Mouse (Mus musculus) lung, embryonic 14.5 days (tissue): ENCODE measurements at regions not wholly inside any gene's neighbourhood (a gene's known extent, or its start where the extent isn't known, plus 50 kb on each side); places are given as distances from the start of the nearest gene placed in this dataset.
A peak's percentile ranks its signal among the peaks of the same experiment; 100 is the strongest.

Source experiments
- ATAC-seq: fragments of 200-750 bp; cut with Nextera tagmentation; 2 replicates; pipeline ENCODE4 v1.8.0; 2017; ENCODE audit warnings: mild to moderate bottlenecking, moderate TSS enrichment, moderate library complexity; ENCODE audit not compliant: insufficient read depth
- DNase-seq: peaks from one replicate; pipeline ENCODE4 v3.0.0-alpha.2; 2015
- H3K27ac ChIP-seq: fragments of 300-500 bp; sonication (generic); 2 replicates; pipeline ENCODE4 v1.5.1; 2014; ENCODE audit warnings: low read depth, mild to moderate bottlenecking, moderate library complexity
- H3K27me3 ChIP-seq: fragments of 300-500 bp; sonication (generic); 2 replicates; pipeline ENCODE4 v1.6.1; 2014; ENCODE audit warnings: low read length, control low read depth; ENCODE audit not compliant: insufficient read depth
- H3K36me3 ChIP-seq: fragments of 300-500 bp; sonication (generic); 2 replicates; pipeline ENCODE4 v1.6.1; 2014; ENCODE audit warnings: control low read depth; ENCODE audit not compliant: insufficient read depth
- H3K4me1 ChIP-seq: fragments of 300-500 bp; sonication (generic); 2 replicates; pipeline ENCODE4 v1.6.1; 2014; ENCODE audit warnings: antibody characterized with exemption, control low read depth; ENCODE audit not compliant: insufficient read depth
- H3K4me2 ChIP-seq: fragments of 300-500 bp; sonication (generic); 2 replicates; pipeline ENCODE4 v1.6.1; 2014; ENCODE audit warnings: mild to moderate bottlenecking
- H3K4me3 ChIP-seq: fragments of 300-500 bp; sonication (generic); 2 replicates; pipeline ENCODE4 v1.5.1; 2014; ENCODE audit warnings: low read depth, low read length
- H3K9ac ChIP-seq: fragments of 300-500 bp; sonication (generic); 2 replicates; pipeline ENCODE4 v1.6.1; 2014
- H3K9me3 ChIP-seq: fragments of 300-500 bp; sonication (generic); 2 replicates; pipeline ENCODE4 v1.6.1; 2016; ENCODE audit warnings: low read depth, low read length, control low read depth
- CTCF ChIP-seq: IDR thresholded peaks from 2 replicates; pipeline ENCODE4 v1.5.1; 2016; ENCODE audit warnings: antibody characterized with exemption, low read depth
- WGBS: fragments of 180-500 bp; shearing (Covaris S2); extraction: QIAGEN DNeasy Blood & Tissue Kit; methylation state at CpG from one replicate; pipeline ENCODE4 v1.1.7; 2014; 5-methylcytosine and 5-hydroxymethylcytosine counted together

DNA sequence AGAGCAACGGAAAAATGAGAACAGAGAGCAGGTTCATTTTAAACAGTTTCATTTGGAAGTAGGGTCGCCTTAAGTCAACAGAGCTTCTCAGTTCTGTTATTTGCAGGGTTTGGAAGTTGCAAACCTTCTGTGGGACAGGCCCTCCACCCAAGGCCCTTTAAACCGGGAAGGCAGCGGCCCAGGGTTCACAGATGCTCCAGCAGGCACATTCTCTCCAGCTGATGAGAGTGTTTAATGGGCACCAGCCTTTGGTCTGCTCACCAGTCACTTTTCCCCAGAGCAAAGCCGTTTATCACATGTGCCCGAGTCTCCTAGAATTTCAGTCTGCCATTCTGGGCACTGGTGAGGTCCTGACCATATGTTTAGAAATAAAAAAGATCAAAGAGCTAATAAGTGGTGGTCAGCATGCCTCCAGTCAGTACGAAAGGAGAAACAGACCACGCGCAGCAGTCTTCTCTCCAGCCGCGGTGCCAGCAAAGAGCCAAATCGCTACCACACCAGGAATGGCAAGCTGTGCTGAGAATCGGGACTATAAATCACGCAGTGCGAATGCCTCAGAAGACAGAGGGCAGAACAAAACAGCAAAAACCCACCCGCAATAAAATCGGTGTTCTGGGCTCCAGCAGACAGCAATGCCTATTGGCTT, 173.5 kb downstream of the Papss1 start:
- TF ChIP-seq CTCF, result no peak
- no peaks in the 10 kb centered on the region for H3K27me3 ChIP-seq
- no peaks in the 10 kb centered on the region for H3K4me1 ChIP-seq
- 65% methylated on average over 17 of the region's 17 CpGs for WGBS
- no peak overlapping the region for H3K27ac ChIP-seq
- no peaks in the 10 kb centered on the region for H3K9me3 ChIP-seq
- H3K4me2 ChIP-seq, result no peak overlapping the region
- no peak overlapping the region for H3K4me3 ChIP-seq
- no peaks in the 10 kb centered on the region for H3K36me3 ChIP-seq
- ATAC-seq (no peak), DNase-seq (no peak)
- no peak overlapping the region for H3K9ac ChIP-seq

DNA sequence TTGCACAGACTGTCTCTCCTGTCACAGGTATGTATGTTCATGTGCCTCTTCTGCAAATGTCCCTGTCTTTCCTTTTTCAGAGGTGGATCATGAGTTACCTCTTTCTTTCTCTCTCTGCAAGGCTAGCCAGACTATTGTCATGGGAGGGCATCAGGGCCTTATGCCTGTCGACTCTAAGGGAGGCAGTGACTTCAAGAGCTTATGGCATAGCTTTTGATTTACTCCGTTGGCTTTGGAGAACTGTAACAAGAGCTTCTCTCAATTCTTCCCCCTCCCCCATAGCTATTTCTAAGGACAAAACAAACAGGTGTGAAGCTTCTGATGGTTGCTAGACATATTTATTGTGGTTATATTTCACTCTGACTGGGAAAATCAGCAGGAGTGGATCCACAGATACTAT, 191.0 kb downstream of the Papss1 start:
- no peak overlapping the region for H3K27ac ChIP-seq
- WGBS, result 51% methylated on average over 2 of the region's 2 CpGs
- TF ChIP-seq CTCF, result no peak
- H3K36me3 ChIP-seq, result no peaks in the 10 kb centered on the region
- H3K9ac ChIP-seq, result no peak overlapping the region
- H3K9me3 ChIP-seq, result 0 out of 2 replicates have a peak, but pooled peaks cover 4% of the 10 kb centered on the region
- H3K27me3 ChIP-seq, result no peaks in the 10 kb centered on the region
- DNase-seq (no peak), ATAC-seq (no peak)
- no peak overlapping the region for H3K4me2 ChIP-seq
- H3K4me1 ChIP-seq, result no peaks in the 10 kb centered on the region
- H3K4me3 ChIP-seq, result no peak overlapping the region

DNA sequence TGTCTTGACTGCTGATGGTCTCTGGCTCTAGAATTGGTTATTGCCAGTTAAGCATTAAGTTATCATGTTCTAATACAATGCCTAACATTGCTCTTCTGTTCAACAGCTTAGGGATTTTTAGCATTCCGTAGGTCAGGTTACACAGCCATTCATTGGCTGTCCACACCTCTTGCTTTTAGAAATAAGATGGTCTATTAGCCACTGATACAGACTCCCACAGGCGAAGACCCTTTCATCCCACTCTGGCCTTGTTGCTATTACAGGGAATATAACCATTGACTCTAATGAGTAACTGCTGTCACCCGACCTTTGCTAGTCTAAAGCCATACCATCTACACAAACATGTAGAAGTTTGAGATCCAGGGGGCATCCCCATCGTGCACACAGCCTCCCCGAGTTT, 191.6 kb downstream of the Papss1 start:
- Histone ChIP-seq H3K4me1 (no peaks in the 10 kb centered on the region), H3K4me3 (no peak overlapping the region), H3K9me3 (0 out of 2 replicates have a peak, but pooled peaks cover 4% of the 10 kb centered on the region), H3K27me3 (no peaks in the 10 kb centered on the region), H3K9ac (no peak overlapping the region), H3K27ac (no peak overlapping the region), H3K4me2 (no peak overlapping the region), H3K36me3 (no peaks in the 10 kb centered on the region)
- no peak for DNase-seq
- no peak for ATAC-seq
- TF ChIP-seq CTCF, result no peak
- WGBS, result 75% methylated on average over 5 of the region's 5 CpGs

DNA sequence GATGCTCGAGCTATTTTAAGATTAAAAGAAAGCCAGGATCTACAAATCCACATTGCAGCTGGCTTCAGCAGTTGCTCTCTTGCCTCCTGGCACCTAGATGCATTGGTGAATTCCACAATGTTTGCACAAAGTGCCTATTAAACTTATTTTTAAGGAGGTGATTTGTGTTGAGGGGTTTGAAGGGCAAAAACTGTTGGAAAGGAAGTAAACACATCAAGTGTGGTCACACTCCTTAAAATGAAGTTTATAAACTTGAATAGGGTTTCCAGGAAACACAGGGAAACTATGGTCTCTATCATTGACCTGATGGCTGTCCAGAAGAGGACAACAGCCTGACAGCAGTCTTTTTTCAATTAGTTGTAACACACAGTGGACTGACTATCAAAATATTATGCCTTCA, 205.4 kb downstream of the Papss1 start:
- no peak for TF ChIP-seq CTCF
- ATAC-seq, result no peak
- Histone ChIP-seq H3K4me3 (no peak overlapping the region), H3K4me2 (no peak overlapping the region), H3K27me3 (no peaks in the 10 kb centered on the region), H3K27ac (no peak overlapping the region), H3K4me1 (no peaks in the 10 kb centered on the region), H3K36me3 (no peaks in the 10 kb centered on the region), H3K9ac (no peak overlapping the region), H3K9me3 (no peaks in the 10 kb centered on the region)
- DNase-seq, result no peak
- WGBS, result 30% methylated on average over 1 of the region's 1 CpGs

DNA sequence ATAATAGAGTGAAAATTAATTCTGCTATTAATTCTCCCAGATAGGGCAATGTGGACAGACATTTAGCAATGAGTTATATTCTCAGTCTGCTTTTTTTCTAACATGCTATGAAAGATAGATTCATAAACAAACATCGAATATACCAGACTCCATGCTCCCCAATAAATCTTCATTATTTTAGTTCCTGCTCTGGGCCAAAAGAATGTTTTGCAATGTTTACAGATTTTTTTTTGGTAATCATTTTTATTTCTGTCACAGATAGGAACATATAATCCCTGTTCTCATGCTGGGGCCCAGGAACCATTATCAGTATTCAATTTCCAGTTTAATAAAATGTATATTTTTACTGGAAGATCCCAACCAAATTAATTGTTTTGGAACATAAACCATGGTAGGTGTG, 205.9 kb downstream of the Papss1 start:
- ATAC-seq, result no peak

DNA sequence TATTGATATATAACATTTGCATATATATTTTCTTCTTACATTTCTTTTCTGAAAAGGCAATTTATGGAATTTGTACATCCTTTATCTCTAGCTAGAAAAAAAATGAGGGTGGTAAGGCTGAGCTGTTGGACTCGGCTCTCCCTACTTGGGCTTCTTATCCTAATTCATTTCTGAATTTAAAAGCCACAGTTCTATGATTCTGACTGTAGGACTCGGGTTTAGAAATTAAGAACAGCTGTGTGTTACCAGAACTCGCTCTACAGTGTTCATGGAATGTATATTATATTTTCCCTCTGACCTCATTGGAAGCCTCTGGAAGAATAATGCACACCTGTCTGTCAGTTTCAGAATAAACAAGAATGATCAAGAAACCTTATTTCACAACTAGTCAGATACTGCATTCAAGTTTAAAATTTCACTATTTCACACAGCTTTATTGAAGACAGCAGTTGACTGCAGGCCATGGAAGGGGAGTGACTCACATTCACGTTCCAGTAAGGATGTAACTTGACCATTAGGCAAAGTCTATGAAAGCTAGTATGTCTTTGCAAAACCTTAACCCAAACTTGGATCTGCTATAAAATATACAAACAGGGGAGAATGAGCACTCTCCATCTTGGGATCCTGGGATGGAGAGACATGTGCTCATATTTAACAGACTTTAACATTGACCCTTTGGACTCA, 207.4 kb downstream of the Papss1 start:
- no peaks in the 10 kb centered on the region for H3K9me3 ChIP-seq
- no peaks in the 10 kb centered on the region for H3K36me3 ChIP-seq
- no peak overlapping the region for H3K4me2 ChIP-seq
- H3K4me1 ChIP-seq, result no peaks in the 10 kb centered on the region
- H3K27ac ChIP-seq, result no peak overlapping the region
- H3K9ac ChIP-seq, result no peak overlapping the region
- ATAC-seq, result no peak
- WGBS, result 44% methylated on average over 4 of the region's 4 CpGs
- no peak for TF ChIP-seq CTCF
- DNase-seq, result no peak
- no peaks in the 10 kb centered on the region for H3K27me3 ChIP-seq
- H3K4me3 ChIP-seq, result no peak overlapping the region

More for the DNA sequence above, 205.9 kb downstream of the Papss1 start:
- Histone ChIP-seq H3K9me3 (no peaks in the 10 kb centered on the region), H3K27me3 (no peaks in the 10 kb centered on the region), H3K4me1 (no peaks in the 10 kb centered on the region), H3K27ac (no peak overlapping the region), H3K36me3 (no peaks in the 10 kb centered on the region), H3K9ac (no peak overlapping the region), H3K4me3 (no peak overlapping the region), H3K4me2 (no peak overlapping the region)
- no peak for TF ChIP-seq CTCF
- no peak for DNase-seq
- WGBS, result 40% methylated on average over 1 of the region's 1 CpGs

DNA sequence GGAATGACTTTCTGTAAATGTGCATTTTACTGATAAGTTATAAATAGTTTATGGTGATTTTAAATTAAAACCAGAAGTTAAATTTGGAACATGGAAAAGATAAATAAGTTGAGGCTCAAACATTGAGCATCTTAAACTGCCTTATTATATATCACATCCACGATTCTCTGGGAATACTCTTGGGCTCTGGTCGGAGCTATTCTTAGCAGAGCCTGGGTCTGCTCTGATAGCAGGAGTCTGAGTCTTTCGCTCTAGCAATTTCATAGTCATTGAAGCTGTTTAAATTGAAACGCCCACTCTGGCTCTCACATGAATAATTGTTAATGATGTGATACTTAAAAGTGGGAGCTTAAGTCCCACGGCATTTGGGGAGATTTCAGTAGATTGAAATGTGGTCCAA, 208.0 kb downstream of the Papss1 start:
- H3K9ac ChIP-seq, result no peak overlapping the region
- no peak overlapping the region for H3K4me3 ChIP-seq
- H3K4me1 ChIP-seq, result no peaks in the 10 kb centered on the region
- no peaks in the 10 kb centered on the region for H3K9me3 ChIP-seq
- no peak for TF ChIP-seq CTCF
- H3K36me3 ChIP-seq, result no peaks in the 10 kb centered on the region
- H3K27me3 ChIP-seq, result no peaks in the 10 kb centered on the region
- DNase-seq (peak; percentile 22), ATAC-seq (no peak; the same call in 1 of the 2 replicates)
- 38% methylated on average over 5 of the region's 5 CpGs for WGBS
- no peak overlapping the region for H3K4me2 ChIP-seq
- no peak overlapping the region for H3K27ac ChIP-seq
